Mouse (Mus musculus) olfactory bulb, adult 2 months (tissue): Measurements from ENCODE around the gene Zer1. TPM values are rescaled to one million over a fixed set of nuclear protein-coding genes. Genes with fewer than 3 reads are reported as not detected.
"Not testable (repeated sequence)": the region's sequence is repeated elsewhere in the genome, so short reads cannot be mapped to it uniquely, and the experiment has no call there.

Experiments
- H3K27ac ChIP-seq: fragments of 200-500 bp; 2 replicates; pipeline ENCODE4 v1.5.1; 2012; ENCODE audit warnings: low read depth, low read length; ENCODE audit not compliant: insufficient read depth
- H3K4me1 ChIP-seq: fragments of 200-500 bp; 2 replicates; pipeline ENCODE4 v1.6.1; 2012; ENCODE audit warnings: low read length; ENCODE audit not compliant: control insufficient read depth, insufficient read depth
- H3K4me3 ChIP-seq: fragments of 200-500 bp; 2 replicates; pipeline ENCODE4 v1.5.1; 2012; ENCODE audit warnings: mild to moderate bottlenecking, low read depth, low read length, moderate library complexity; ENCODE audit not compliant: insufficient read depth
- CTCF ChIP-seq: fragments of 200-500 bp; IDR thresholded peaks from 2 replicates; pipeline ENCODE4 v1.5.1; 2012; ENCODE audit warnings: low read depth, mild to moderate bottlenecking, low read length, moderate library complexity; ENCODE audit not compliant: insufficient read depth
- POLR2A ChIP-seq: fragments of 200-500 bp; IDR thresholded peaks from 2 replicates; pipeline ENCODE4 v1.6.1; 2012; ENCODE audit warnings: mild to moderate bottlenecking, low read depth, low read length, moderate library complexity; ENCODE audit not compliant: insufficient read depth
- whole genome bisulfite sequencing: fragments of 180-500 bp; shearing (Covaris S2); methylation state at CpG from one replicate; pipeline ENCODE4 v1.1.7; 2018; 5-methylcytosine and 5-hydroxymethylcytosine counted together
- polyA plus RNA-seq: library from polyadenylated mRNA; stranded (reverse); fragments of >200 nt; gene quantifications from 2 replicates; pipeline ENCODE4 v1.2.4, GENCODE M21; 2012; ENCODE audit warnings: low replicate concordance; ENCODE audit not compliant: missing spikeins, insufficient read depth, insufficient read length

Zer1 gene
- polyA plus RNA-seq, 1 experiment = not detected

GRCm38 (mm10) chr2:30062249-30063093 lies 61.9 kb downstream of the Zer1 start:
- Histone ChIP-seq H3K4me1 (peaks cover 23% of the 10 kb centered on the region), H3K27ac (peak overlapping the region; percentile 63; the same call in 1 of the 2 replicates), H3K4me3 (peak overlapping the region; percentile 59)
- TF ChIP-seq CTCF (0 out of 2 replicates have a peak, but pooled peaks have one; percentile 3), POLR2A (no peak)
- 3% methylated on average over 40 of the region's 40 CpGs for WGBS

- TF ChIP-seq CTCF (no peak), POLR2A (no peak)
- Histone ChIP-seq H3K4me1 (peaks cover 26% of the 10 kb centered on the region), H3K27ac (no peak overlapping the region), H3K4me3 (peak overlapping the region; percentile 59)
- WGBS = 12% methylated on average over 37 of the region's 37 CpGs
These were observed 62.9 kb downstream of the Zer1 start for GRCm38 (mm10) chr2:30061215-30062166.

GRCm38 (mm10) chr2:30058418-30058817 lies 66.0 kb downstream of the Zer1 start:
- no peak overlapping the region for H3K27ac ChIP-seq
- peaks cover 24% of the 10 kb centered on the region for H3K4me1 ChIP-seq
- no peak overlapping the region for H3K4me3 ChIP-seq
- no peak for TF ChIP-seq POLR2A
- no peak for TF ChIP-seq CTCF
- 55% methylated on average over 5 of the region's 5 CpGs for WGBS

GRCm38 (mm10) chr2:30057223-30057904 lies 67.0 kb downstream of the Zer1 start, which contains the start of gene Set:
Gene Set, plus strand, starts transcription at chr2:30057378.
- Histone ChIP-seq H3K4me3 (no peak within 1 kb of the TSS), H3K4me1 (peaks cover 14% of the 10 kb centered on the region), H3K27ac (no peak within 1 kb of the TSS)
- no peak for TF ChIP-seq POLR2A
- no peak for TF ChIP-seq CTCF
- WGBS = 52% methylated on average over 12 of the region's 12 CpGs

GRCm38 (mm10) chr2:30056736-30057135 lies 67.6 kb downstream of the Zer1 start:
- TF ChIP-seq CTCF = no peak
- TF ChIP-seq POLR2A = no peak
- Histone ChIP-seq H3K27ac (no peak overlapping the region), H3K4me1 (peaks cover 7% of the 10 kb centered on the region), H3K4me3 (no peak overlapping the region)
- 85% methylated on average over 3 of the region's 3 CpGs for WGBS

- H3K4me1 ChIP-seq, H3K4me3 ChIP-seq, H3K27ac ChIP-seq: not testable (repeated sequence)
- 92% methylated on average over 3 of the region's 3 CpGs for WGBS
These were observed 69.1 kb downstream of the Zer1 start for GRCm38 (mm10) chr2:30055310-30055709.

- H3K27ac ChIP-seq = no peak overlapping the region
- TF ChIP-seq CTCF (no peak), POLR2A (no peak)
- no peak overlapping the region for H3K4me3 ChIP-seq
- 46% methylated on average over 6 of the region's 6 CpGs for WGBS
- H3K4me1 ChIP-seq = peaks cover 4% of the 10 kb centered on the region
These were observed 72.2 kb downstream of the Zer1 start for GRCm38 (mm10) chr2:30051992-30052761.

- H3K4me3 ChIP-seq = no peak overlapping the region
- TF ChIP-seq POLR2A (no peak), CTCF (no peak)
- no peak overlapping the region for H3K27ac ChIP-seq
- peaks cover 3% of the 10 kb centered on the region; the same call in 1 of the 2 replicates for H3K4me1 ChIP-seq
- WGBS = 90% methylated on average over 3 of the region's 3 CpGs
These were observed 74.6 kb downstream of the Zer1 start for GRCm38 (mm10) chr2:30049831-30050230.
